Mouse (Mus musculus): ENCODE results near the gene Ddx4. TPM values are rescaled to one million over a fixed set of nuclear protein-coding genes. Genes with fewer than 3 reads are reported as not detected.

The Ddx4 gene
- polyA plus RNA-seq, 1 experiment from 2014 or later: 0.79 TPM

DNA sequence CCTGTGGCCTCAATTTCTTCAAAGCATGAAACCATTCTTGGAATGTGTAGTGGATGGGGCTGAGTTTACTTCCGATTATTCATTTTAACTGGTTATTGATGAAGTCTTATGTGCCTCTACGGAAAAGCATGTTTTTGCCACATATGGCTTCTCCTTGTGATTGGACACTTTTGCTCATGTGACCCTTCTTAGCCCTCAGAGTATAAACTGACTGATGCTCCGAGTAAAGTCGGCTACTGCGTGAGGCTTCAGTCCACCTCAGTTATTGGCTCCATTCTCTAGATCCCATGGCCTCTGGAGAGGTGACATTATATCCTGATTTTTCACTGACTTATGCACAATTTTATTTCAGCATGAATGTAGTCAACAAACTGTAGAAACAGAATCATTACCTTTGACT is 99.0 kb downstream of the Ddx4 start:
- no peak for DNase-seq (ENCODE audit: low spot score, missing footprints)
- H3K9me3 ChIP-seq (ENCODE audit: control insufficient read depth, low read length): no peaks in the 10 kb centered on the region
- no peak for ATAC-seq (ENCODE audit: low FRiP score)
- H3K4me1 ChIP-seq (ENCODE audit: control insufficient read depth, insufficient read depth, low read length): no peaks in the 10 kb centered on the region
- H3K9ac ChIP-seq (ENCODE audit: low read length): no peak overlapping the region
- no peaks in the 10 kb centered on the region for H3K27me3 ChIP-seq (ENCODE audit: control insufficient read depth, insufficient read depth, low read length)
- no peak overlapping the region for H3K4me2 ChIP-seq
- WGBS: 90% methylated on average over 5 of the region's 5 CpGs
- H3K27ac ChIP-seq (ENCODE audit: low read depth, low read length): no peak overlapping the region
- no peak overlapping the region for H3K4me3 ChIP-seq (ENCODE audit: low read depth, low read length)
- H3K36me3 ChIP-seq (ENCODE audit: control insufficient read depth, insufficient read depth, low read length): no peaks in the 10 kb centered on the region

DNA sequence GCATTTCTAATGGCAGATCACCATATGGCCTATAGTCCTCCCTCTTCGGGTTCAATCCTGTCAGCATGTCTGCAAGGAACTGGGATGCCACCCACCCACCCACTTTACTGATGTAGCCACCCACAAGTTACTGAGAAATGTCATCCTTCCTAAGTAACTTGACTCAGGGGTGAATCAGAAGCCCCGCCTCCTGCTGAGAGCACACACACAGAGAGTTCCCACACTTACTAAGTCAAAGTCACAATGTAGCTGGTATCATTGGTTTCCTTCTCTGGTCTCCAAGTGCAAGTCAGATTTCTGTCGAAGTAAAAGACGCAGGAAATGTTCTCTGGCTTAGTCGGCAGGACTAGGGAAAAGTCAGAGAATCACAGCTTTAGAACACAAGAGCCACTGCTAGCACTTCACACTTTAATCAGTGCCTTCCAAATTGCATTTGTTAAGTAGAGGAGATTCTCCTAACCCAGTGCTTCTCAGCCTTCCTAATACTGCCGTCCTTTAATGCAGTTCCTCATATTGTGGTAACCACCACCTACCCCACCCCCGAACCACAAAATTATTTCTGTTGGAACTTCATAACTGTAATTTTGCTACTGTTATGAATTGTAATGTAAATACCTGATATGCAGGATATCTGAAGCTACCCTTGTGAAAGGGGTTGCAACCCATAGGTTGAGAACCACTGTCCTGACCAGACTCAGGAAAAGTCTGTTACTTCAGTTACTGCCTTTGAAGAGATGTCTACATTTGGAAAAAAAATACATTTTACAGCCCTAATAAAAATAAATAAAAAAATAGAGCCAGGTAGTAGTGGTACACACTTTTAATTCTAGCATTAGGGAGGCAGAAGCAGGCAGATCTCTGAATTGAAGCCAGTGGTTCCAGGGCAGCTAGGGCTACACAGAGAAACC is 100.4 kb downstream of the Ddx4 start:
- no peak for ATAC-seq (ENCODE audit: low FRiP score)
- DNase-seq (ENCODE audit: low spot score, missing footprints): no peak

More for the DNA sequence above, 100.4 kb downstream of the Ddx4 start:
- Histone ChIP-seq H3K9ac (ENCODE audit: low read length) (no peak overlapping the region), H3K4me3 (ENCODE audit: low read depth, low read length) (no peak overlapping the region), H3K4me2 (no peak overlapping the region), H3K27me3 (ENCODE audit: control insufficient read depth, insufficient read depth, low read length) (no peaks in the 10 kb centered on the region), H3K27ac (ENCODE audit: low read depth, low read length) (no peak overlapping the region), H3K9me3 (ENCODE audit: control insufficient read depth, low read length) (no peaks in the 10 kb centered on the region), H3K4me1 (ENCODE audit: control insufficient read depth, insufficient read depth, low read length) (no peaks in the 10 kb centered on the region), H3K36me3 (ENCODE audit: control insufficient read depth, insufficient read depth, low read length) (no peaks in the 10 kb centered on the region)
- 84% methylated on average over 7 of the region's 7 CpGs for WGBS

Other genes starting within 250 kb of the Ddx4 start
- 28.4 and 32.3 TPM in 2 replicates for gene Il6st, start 188.4 kb downstream of the Ddx4 start, polyA plus RNA-seq (2014; fragmentation: Nextera tagmentation; extraction: Ambion mirVana)
- not detected in 2 replicates for gene Il31ra, start 58.1 kb downstream of the Ddx4 start, polyA plus RNA-seq (2014; fragmentation: Nextera tagmentation; extraction: Ambion mirVana)
- gene Slc38a9, start 8.3 kb upstream of the Ddx4 start, polyA plus RNA-seq (2014; fragmentation: Nextera tagmentation; extraction: Ambion mirVana): 19.8 and 20.2 TPM in 2 replicates
- gene Plpp1, start 148.3 kb upstream of the Ddx4 start, polyA plus RNA-seq (2014; fragmentation: Nextera tagmentation; extraction: Ambion mirVana): 19.1 and 20.1 TPM in 2 replicates